Mouse (Mus musculus): ENCODE measurements around the gene Mrpl37. TPM values are rescaled to one million over a fixed set of nuclear protein-coding genes. Genes with fewer than 3 reads are reported as not detected.

The Mrpl37 gene
- total and polyA plus RNA-seq, 3 experiments = 53.5 to 123 (median 53.6) TPM

DNA sequence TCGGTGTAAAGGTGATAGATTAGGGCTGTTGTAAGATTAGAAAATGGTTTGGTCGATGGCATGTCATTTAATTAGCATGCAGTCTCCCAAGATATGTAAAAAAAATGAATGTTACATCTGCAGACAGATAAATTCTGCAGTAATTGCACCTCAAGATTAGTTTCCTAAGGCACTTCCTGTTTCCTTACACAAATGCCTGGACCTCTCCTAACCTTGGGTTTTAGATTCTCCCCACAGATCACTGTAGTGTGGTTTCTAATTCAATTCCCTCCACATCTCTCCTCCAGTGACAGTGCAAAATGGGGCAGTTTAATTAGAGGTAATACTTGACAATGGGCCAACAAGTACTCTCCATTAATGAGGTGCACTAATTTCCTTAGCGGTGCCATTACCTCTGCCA is 3.5 kb downstream of the Mrpl37 start (continued):
- no peak for TF ChIP-seq NELFE (IDR thresholded peaks at IDR 0.05; ENCODE audit: low read depth, low read length)

DNA sequence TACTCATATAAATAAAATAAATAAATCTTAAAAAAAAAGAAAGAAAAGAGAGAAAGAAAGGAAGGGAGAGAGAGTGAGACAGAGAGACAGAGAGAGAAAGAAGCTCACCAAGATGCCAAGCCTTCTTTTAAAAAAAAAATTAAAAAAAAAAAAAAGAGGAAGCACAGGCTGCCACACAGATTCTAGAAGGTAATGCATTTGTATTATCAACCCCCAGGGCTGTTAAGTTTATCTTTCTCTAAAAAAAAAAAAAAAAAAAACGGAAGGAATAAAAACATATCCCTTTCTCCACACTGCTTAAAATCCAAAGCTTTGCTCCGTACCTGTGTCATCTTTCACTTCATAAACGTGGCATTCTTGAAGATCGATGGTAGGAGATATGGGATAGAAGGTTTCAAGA is 5.1 kb downstream of the Mrpl37 start:
- Histone ChIP-seq H3K4me2 (ENCODE audit: insufficient read depth, low read depth, poor library complexity, severe bottlenecking) (no peak overlapping the region), H3K4me1 (ENCODE audit: control insufficient read depth in 1 of 2, insufficient read depth in 2 of 2) (peaks cover 4 to 26% of the 10 kb centered on the region in 2 experiments), H3K36me3 (replicated peaks in 1 of 2; ENCODE audit: control insufficient read depth in 1 of 2, insufficient read depth in 1 of 2, low read length in 1 of 2) (peaks cover 71 to 80% of the 10 kb centered on the region in 2 experiments), H3K4me3 (replicated peaks in 1 of 3; ENCODE audit: low read depth in 2 of 3, low read length in 2 of 3, poor library complexity in 1 of 3) (no peak overlapping the region), H3K27me3 (replicated peaks) (no peaks in the 10 kb centered on the region), H3K27ac (ENCODE audit: insufficient read depth, low read depth) (no peak overlapping the region), H3K79me2 (replicated peaks; ENCODE audit: control insufficient read depth, extremely low read depth, insufficient read depth, poor library complexity, severe bottlenecking) (peaks cover 10% of the 10 kb centered on the region), H3K9me3 (replicated peaks; ENCODE audit: low read length) (no peaks in the 10 kb centered on the region), H3K9ac (ENCODE audit: insufficient read depth, low read depth) (no peak overlapping the region)
- dilution Hi-C loops (cut with MboI; ENCODE audit: extremely low pct_ligation_motif_present, extremely low pct_unique_long_range_greater_than_20kb, low sequenced_read_pairs) (no loop called here), in situ Hi-C loops (cut with MboI; ENCODE audit: low pct_ligation_motif_present, low pct_unique_long_range_greater_than_20kb, low sequenced_read_pairs) (no loop called here)
- no peak for DNase-seq (ENCODE audit: extremely low read depth)
- 0 out of 2 replicates have a peak, but pooled peaks have one; percentile 8 for TF ChIP-seq ZNF384 (IDR thresholded peaks at IDR 0.05; ENCODE audit: low read depth, low read length)
- no peak for TF ChIP-seq NRF1 (IDR thresholded peaks at IDR 0.05; ENCODE audit: low read depth, low read length)

DNA sequence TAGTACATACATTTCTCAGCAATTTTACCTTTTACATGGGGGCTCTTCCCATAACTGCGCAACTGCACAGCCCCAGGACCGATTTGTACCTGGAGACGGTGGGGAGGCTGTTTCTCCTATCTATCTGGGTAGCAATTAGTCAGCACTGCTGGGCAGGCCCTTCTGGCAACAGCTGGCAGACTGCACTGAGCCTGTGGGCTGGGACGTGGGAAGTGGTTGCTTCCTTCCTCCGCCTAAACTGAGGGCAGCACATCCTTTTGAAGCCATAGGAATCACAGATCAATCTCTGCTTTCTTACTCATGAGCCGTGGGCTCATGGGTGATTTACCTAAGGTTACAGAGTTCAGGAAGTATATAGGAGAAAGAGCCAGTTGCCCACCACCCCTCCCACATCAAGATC is 7.9 kb downstream of the Mrpl37 start:
- Histone ChIP-seq H3K4me1 (ENCODE audit: control insufficient read depth in 1 of 2, insufficient read depth in 2 of 2) (peaks cover 0 to 8% of the 10 kb centered on the region in 2 experiments; a peak in 1 of 4 replicates), H3K4me3 (replicated peaks in 1 of 3; ENCODE audit: low read depth in 2 of 3, low read length in 2 of 3, poor library complexity in 1 of 3) (no peak overlapping the region), H3K36me3 (replicated peaks in 1 of 2; ENCODE audit: control insufficient read depth in 1 of 2, insufficient read depth in 1 of 2, low read length in 1 of 2) (peaks cover 72 to 89% of the 10 kb centered on the region in 2 experiments), H3K4me2 (ENCODE audit: insufficient read depth, low read depth, poor library complexity, severe bottlenecking) (no peak overlapping the region), H3K27ac (ENCODE audit: insufficient read depth, low read depth) (no peak overlapping the region), H3K9me3 (replicated peaks; ENCODE audit: low read length) (no peaks in the 10 kb centered on the region), H3K9ac (ENCODE audit: insufficient read depth, low read depth) (no peak overlapping the region), H3K79me2 (replicated peaks; ENCODE audit: control insufficient read depth, extremely low read depth, insufficient read depth, poor library complexity, severe bottlenecking) (no peaks in the 10 kb centered on the region), H3K27me3 (replicated peaks) (no peaks in the 10 kb centered on the region)
- dilution Hi-C loops (cut with MboI; ENCODE audit: extremely low pct_ligation_motif_present, extremely low pct_unique_long_range_greater_than_20kb, low sequenced_read_pairs) = no loop called here
- in situ Hi-C loops (cut with MboI; ENCODE audit: low pct_ligation_motif_present, low pct_unique_long_range_greater_than_20kb, low sequenced_read_pairs) = no loop called here
- TF ChIP-seq JUN (IDR thresholded peaks at IDR 0.05; ENCODE audit: insufficient read depth, low read depth, low read length) (no peak), MXI1 (IDR thresholded peaks at IDR 0.05; ENCODE audit: low read depth, low read length) (no peak), GABPA (IDR thresholded peaks at IDR 0.05; ENCODE audit: insufficient replicate concordance, low read depth, low read length) (no peak), RAD21 (IDR thresholded peaks at IDR 0.05; ENCODE audit: low read depth, low read length) (no peak), MAZ (IDR thresholded peaks at IDR 0.05; ENCODE audit: low read depth, low read length) (no peak), MYC (IDR thresholded peaks at IDR 0.05; ENCODE audit: low read depth, low read length) (no peak), HCFC1 (IDR thresholded peaks at IDR 0.05; ENCODE audit: low read depth, low read length) (no peak), E2F4 (IDR thresholded peaks at IDR 0.05; ENCODE audit: insufficient replicate concordance, low read depth, low read length) (no peak), CTCF (conservative IDR thresholded peaks at IDR 0.05 in 1 of 2, IDR thresholded peaks at IDR 0.05 in 1 of 2; ENCODE audit: low read depth in 2 of 2, low read length in 2 of 2) (no peak), ZKSCAN1 (IDR thresholded peaks at IDR 0.05; ENCODE audit: borderline replicate concordance, low read depth, low read length) (no peak)
- no peak for DNase-seq (ENCODE audit: extremely low read depth)

Data from CH12.LX (cell line).